Mouse (Mus musculus): ENCODE results near the gene Gm49027. TPM values are rescaled to one million over a fixed set of nuclear protein-coding genes. Genes with fewer than 3 reads are reported as not detected.

The Gm49027 gene
- polyA plus RNA-seq, 1 experiment from 2014 or later: 1.6 TPM

DNA sequence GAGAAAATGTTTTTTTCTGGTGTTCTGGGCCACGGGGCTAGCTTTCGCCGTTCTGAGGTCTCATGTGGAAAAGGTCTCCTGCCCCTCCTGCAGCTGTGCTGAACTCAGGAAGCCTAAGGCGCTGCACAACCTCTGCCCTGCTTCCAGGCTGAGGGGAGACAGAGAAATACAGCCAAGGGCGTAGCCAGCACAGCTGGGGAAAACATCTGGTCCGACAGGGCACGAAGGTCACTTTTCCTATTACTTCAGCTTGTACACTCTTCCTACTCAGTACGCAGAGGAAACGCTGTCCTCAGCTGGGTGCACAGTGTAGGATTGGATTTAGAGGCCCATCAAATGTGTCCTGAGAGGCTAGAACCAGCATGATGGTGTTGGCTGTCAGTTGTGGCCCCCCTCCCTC is 35.4 kb downstream of the Gm49027 start:
- Histone ChIP-seq H3K4me2 (replicated peaks) (no peak overlapping the region), H3K9ac (no peak overlapping the region), H3K4me1 (peaks cover 8% of the 10 kb centered on the region), H3K4me3 (no peak overlapping the region), H3K27ac (no peak overlapping the region), H3K36me3 (no peaks in the 10 kb centered on the region), H3K27me3 (peaks cover 10% of the 10 kb centered on the region; the same call in 1 of the 2 replicates), H3K9me3 (replicated peaks) (no peaks in the 10 kb centered on the region)
- 56% methylated on average over 9 of the region's 9 CpGs for WGBS
- no peak for ATAC-seq (ENCODE audit: low FRiP score)

GRCm38 (mm10) chr5:123489112-123489785 is 36.0 kb downstream of the Gm49027 start, which contains the start of the genes Lrrc43 and Il31:
Gene Lrrc43 (plus strand): TSS chr5:123489305.
Gene Il31 (minus strand): TSS chr5:123489489.
- no peaks in the 10 kb centered on the region for H3K36me3 ChIP-seq
- 7% methylated on average over 25 of the region's 25 CpGs for WGBS
- peaks cover 10% of the 10 kb centered on the region; the same call in 1 of the 2 replicates for H3K27me3 ChIP-seq
- H3K9ac ChIP-seq: peak within 1 kb of the TSS; percentile 46; the same call in 1 of the 2 replicates
- ATAC-seq (ENCODE audit: low FRiP score): peak; percentile 63; the same call in 1 of the 2 replicates
- H3K4me3 ChIP-seq: peak within 1 kb of the TSS; percentile 27
- no peaks in the 10 kb centered on the region for H3K9me3 ChIP-seq (replicated peaks)
- H3K4me2 ChIP-seq (replicated peaks): peak within 1 kb of the TSS; percentile 61
- H3K27ac ChIP-seq: no peak within 1 kb of the TSS
- peaks cover 8% of the 10 kb centered on the region for H3K4me1 ChIP-seq

GRCm38 (mm10) chr5:123487659-123488395 is 37.5 kb downstream of the Gm49027 start:
- Histone ChIP-seq H3K9me3 (replicated peaks) (no peaks in the 10 kb centered on the region), H3K36me3 (no peaks in the 10 kb centered on the region), H3K4me3 (no peak overlapping the region), H3K27me3 (peaks cover 10% of the 10 kb centered on the region; the same call in 1 of the 2 replicates), H3K4me1 (peaks cover 8% of the 10 kb centered on the region), H3K27ac (no peak overlapping the region), H3K9ac (no peak overlapping the region), H3K4me2 (replicated peaks) (no peak overlapping the region)
- no peak for ATAC-seq (ENCODE audit: low FRiP score)
- WGBS: 83% methylated on average over 11 of the region's 11 CpGs

DNA sequence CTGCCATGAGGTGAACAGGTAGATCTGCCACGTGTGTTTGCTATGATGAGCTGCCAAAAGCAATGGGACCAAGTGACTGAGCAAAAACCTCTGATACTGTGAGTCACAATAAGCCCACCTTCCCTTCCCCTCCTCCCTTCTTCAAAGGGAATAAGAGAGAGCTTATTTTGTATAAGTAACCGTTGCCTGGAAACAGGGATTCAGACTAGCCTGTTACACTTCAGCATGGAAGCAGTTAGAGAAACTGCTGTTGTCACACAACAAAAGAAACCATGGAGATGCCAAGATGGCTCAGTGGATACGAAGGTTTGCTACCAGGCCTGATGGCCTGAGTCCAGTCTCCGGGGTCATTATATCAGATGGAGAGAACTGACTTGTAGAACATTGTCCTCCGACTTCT is 51.5 kb downstream of the Gm49027 start:
- Histone ChIP-seq H3K36me3 (no peaks in the 10 kb centered on the region), H3K4me1 (no peaks in the 10 kb centered on the region), H3K27me3 (no peaks in the 10 kb centered on the region), H3K9ac (no peak overlapping the region), H3K9me3 (replicated peaks) (no peaks in the 10 kb centered on the region), H3K27ac (no peak overlapping the region), H3K4me2 (replicated peaks) (no peak overlapping the region), H3K4me3 (no peak overlapping the region)
- no peak for ATAC-seq (ENCODE audit: low FRiP score)
- 76% methylated on average over 5 of the region's 5 CpGs for WGBS

GRCm38 (mm10) chr5:123470784-123471400 is 54.4 kb downstream of the Gm49027 start:
- Histone ChIP-seq H3K4me1 (no peaks in the 10 kb centered on the region), H3K4me2 (replicated peaks) (peak overlapping the region; percentile 29; the same call in 1 of the 2 replicates), H3K27me3 (no peaks in the 10 kb centered on the region), H3K9ac (no peak overlapping the region), H3K4me3 (no peak overlapping the region), H3K9me3 (replicated peaks) (no peaks in the 10 kb centered on the region), H3K27ac (no peak overlapping the region; the same call in 1 of the 2 replicates), H3K36me3 (no peaks in the 10 kb centered on the region)
- WGBS: 57% methylated on average over 10 of the region's 10 CpGs
- ATAC-seq (ENCODE audit: low FRiP score): no peak

DNA sequence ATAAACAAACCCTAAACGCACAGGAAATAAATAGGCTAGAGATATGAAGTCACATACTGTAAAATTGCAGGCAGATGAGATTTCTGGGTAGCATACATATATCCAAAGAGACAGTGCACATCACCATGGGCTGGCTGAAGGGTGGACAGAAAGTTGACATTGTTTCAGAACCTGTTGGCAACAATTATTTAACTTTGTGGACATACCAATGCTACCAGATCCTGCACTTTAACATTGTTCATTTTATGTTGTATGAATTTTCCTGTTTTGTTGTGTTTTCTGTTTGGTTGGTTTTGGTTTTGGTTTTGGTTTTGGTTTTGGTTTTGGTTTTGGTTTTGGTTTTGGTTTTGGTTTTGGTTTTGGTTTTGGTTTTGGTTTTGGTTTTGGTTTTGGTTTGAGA is 60.6 kb downstream of the Gm49027 start:
- H3K9me3 ChIP-seq (replicated peaks): no peaks in the 10 kb centered on the region
- no peaks in the 10 kb centered on the region for H3K4me1 ChIP-seq
- no peak overlapping the region for H3K4me3 ChIP-seq
- no peaks in the 10 kb centered on the region for H3K27me3 ChIP-seq
- no peaks in the 10 kb centered on the region for H3K36me3 ChIP-seq
- no peak overlapping the region for H3K4me2 ChIP-seq (replicated peaks)
- 85% methylated on average over 1 of the region's 1 CpGs for WGBS
- no peak overlapping the region for H3K27ac ChIP-seq
- ATAC-seq (ENCODE audit: low FRiP score): no peak
- H3K9ac ChIP-seq: no peak overlapping the region

Small RNAs within 50 kb of the gene (microRNA-seq; reads per million reads assigned to microRNA genes)
- gene Mir7647: 2.7 reads per million, percentile 2 among the genes with 10 or more reads in this experiment

Other genes with a start within 250 kb of the Gm49027 start
- 56.6 and 59.9 TPM in 2 replicates for gene Bcl7a, start 181.7 kb downstream of the Gm49027 start, polyA plus RNA-seq (2016; fragmentation: Nextera tagmentation; extraction: Ambion mirVana)
- gene Mlxip, start 130.7 kb downstream of the Gm49027 start, polyA plus RNA-seq (2016; fragmentation: Nextera tagmentation; extraction: Ambion mirVana): 20.7 and 21.6 TPM in 2 replicates
- gene Lrrc43, start 36.2 kb downstream of the Gm49027 start, polyA plus RNA-seq (2016; fragmentation: Nextera tagmentation; extraction: Ambion mirVana): 0.34 and 0.36 TPM in 2 replicates
- gene Il31, start 36.0 kb downstream of the Gm49027 start, polyA plus RNA-seq (2016; fragmentation: Nextera tagmentation; extraction: Ambion mirVana): not detected in 2 replicates
- gene B3gnt4, start 15.0 kb downstream of the Gm49027 start, polyA plus RNA-seq (2016; fragmentation: Nextera tagmentation; extraction: Ambion mirVana): 1.4 and 1.5 TPM in 2 replicates
- gene Diablo, start 1.3 kb downstream of the Gm49027 start, polyA plus RNA-seq (2016; fragmentation: Nextera tagmentation; extraction: Ambion mirVana): 112 and 124 TPM in 2 replicates
- 41.4 and 43.7 TPM in 2 replicates for gene Vps33a, start 47.5 kb upstream of the Gm49027 start, polyA plus RNA-seq (2016; fragmentation: Nextera tagmentation; extraction: Ambion mirVana)
- gene Clip1, start 159.1 kb upstream of the Gm49027 start, polyA plus RNA-seq (2016; fragmentation: Nextera tagmentation; extraction: Ambion mirVana): 71.4 and 74.6 TPM in 2 replicates
- gene Zcchc8, start 195.6 kb upstream of the Gm49027 start, polyA plus RNA-seq (2016; fragmentation: Nextera tagmentation; extraction: Ambion mirVana): 80.2 and 90.5 TPM in 2 replicates
- 166 and 182 TPM in 2 replicates for gene Rsrc2, start 223.9 kb upstream of the Gm49027 start, polyA plus RNA-seq (2016; fragmentation: Nextera tagmentation; extraction: Ambion mirVana)
- 26.6 and 30.4 TPM in 2 replicates for gene Kntc1, start 224.2 kb upstream of the Gm49027 start, polyA plus RNA-seq (2016; fragmentation: Nextera tagmentation; extraction: Ambion mirVana)

Measured in hindbrain, embryonic 12.5 days (tissue).